Comparison of ENCODE assay signal across 21 mouse cellular contexts in the genomic region with DNA sequence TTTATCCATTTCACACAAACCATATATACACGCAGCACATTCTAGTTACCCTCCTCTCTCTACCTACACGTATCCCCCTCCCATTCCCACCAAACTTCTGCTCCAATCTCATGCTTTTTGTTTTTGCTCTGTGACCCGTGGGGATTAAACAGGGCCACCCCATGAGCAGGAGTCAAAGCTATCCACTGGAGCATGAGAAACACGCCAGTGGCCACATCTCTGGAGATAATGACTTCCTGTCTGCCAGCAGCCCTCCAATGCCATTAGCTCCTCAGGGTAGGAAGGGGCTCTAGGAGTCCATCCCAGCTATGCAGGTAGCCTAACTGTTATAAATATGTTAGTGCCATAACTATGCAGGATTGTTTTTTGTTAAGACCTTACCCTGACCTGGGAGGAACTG.
DNase-seq lines count a peak whose midpoint lies in the region; ATAC-seq lines count a peak whose summit lies in the region.
"Had no signal": no experiment of that assay in that cellular context is flagged by ENCODE, and none has a peak within 500 bp of the region (broad histone marks: within the 10 kb centered on the region; RNA-seq: fewer than 3 reads in every experiment).

No protein-coding gene starts in this region.

- no peak overlapping the region for H3K4me3 ChIP-seq in hindbrain, embryonic 12.5 days
- no peak overlapping the region for H3K4me3 ChIP-seq in hindbrain, embryonic 14.5 days (replicated peaks; ENCODE audit: low read length)
- no peak overlapping the region for H3K4me3 ChIP-seq in neural tube, embryonic 11.5 days (ENCODE audit: low read depth, low read length)
- H3K4me3 ChIP-seq in embryonic facial prominence, embryonic 10.5 days, result no peak overlapping the region
- H3K4me3 ChIP-seq: limb, embryonic 10.5 days; myocyte had no signal

- no peaks in the 10 kb centered on the region for H3K9me3 ChIP-seq in hindbrain, embryonic 12.5 days (replicated peaks)
- H3K9me3 ChIP-seq in hindbrain, embryonic 14.5 days (ENCODE audit: control insufficient read depth, low read length), result no peaks in the 10 kb centered on the region
- H3K9me3 ChIP-seq in neural tube, embryonic 11.5 days (ENCODE audit: control insufficient read depth, low read length), result no peaks in the 10 kb centered on the region
- no peaks in the 10 kb centered on the region for H3K9me3 ChIP-seq in embryonic facial prominence, embryonic 10.5 days
- H3K9me3 ChIP-seq: limb, embryonic 10.5 days had no signal

- no peak overlapping the region for H3K4me2 ChIP-seq in hindbrain, embryonic 12.5 days (replicated peaks)
- H3K4me2 ChIP-seq in hindbrain, embryonic 14.5 days (replicated peaks), result no peak overlapping the region
- H3K4me2 ChIP-seq in neural tube, embryonic 11.5 days (ENCODE audit: low read depth), result no peak overlapping the region
- H3K4me2 ChIP-seq: liver, embryonic 11.5 days had no signal

- no peaks in the 10 kb centered on the region for H3K36me3 ChIP-seq in hindbrain, embryonic 12.5 days
- H3K36me3 ChIP-seq in hindbrain, embryonic 14.5 days (replicated peaks; ENCODE audit: control insufficient read depth, insufficient read depth), result no peaks in the 10 kb centered on the region
- H3K36me3 ChIP-seq in neural tube, embryonic 11.5 days (ENCODE audit: control insufficient read depth, insufficient read depth, low read length), result no peaks in the 10 kb centered on the region
- no peaks in the 10 kb centered on the region for H3K36me3 ChIP-seq in embryonic facial prominence, embryonic 10.5 days (replicated peaks)
- H3K36me3 ChIP-seq: limb, embryonic 10.5 days had no signal

- no peak overlapping the region for H3K27ac ChIP-seq in hindbrain, embryonic 12.5 days
- H3K27ac ChIP-seq in hindbrain, embryonic 14.5 days, result no peak overlapping the region
- H3K27ac ChIP-seq in neural tube, embryonic 11.5 days (ENCODE audit: low read depth, low read length), result no peak overlapping the region
- H3K27ac ChIP-seq in embryonic facial prominence, embryonic 10.5 days (replicated peaks), result no peak overlapping the region
- H3K27ac ChIP-seq: limb, embryonic 10.5 days had no signal

- peaks cover 6% of the 10 kb centered on the region; the same call in 1 of the 2 replicates for H3K4me1 ChIP-seq in hindbrain, embryonic 12.5 days
- H3K4me1 ChIP-seq in hindbrain, embryonic 14.5 days (replicated peaks; ENCODE audit: control insufficient read depth, insufficient read depth, low read length), result no peaks in the 10 kb centered on the region
- no peaks in the 10 kb centered on the region for H3K4me1 ChIP-seq in neural tube, embryonic 11.5 days (ENCODE audit: control insufficient read depth, insufficient read depth, low read length)
- peaks cover 6% of the 10 kb centered on the region; the same call in 1 of the 2 replicates for H3K4me1 ChIP-seq in embryonic facial prominence, embryonic 10.5 days
- H3K4me1 ChIP-seq: limb, embryonic 10.5 days had no signal

- ATAC-seq in hindbrain, embryonic 12.5 days (ENCODE audit: low FRiP score), result 0 out of 2 replicates have a peak, but pooled peaks have one; percentile 66
- ATAC-seq in hindbrain, embryonic 14.5 days (ENCODE audit: low FRiP score), result no peak
- ATAC-seq in neural tube, embryonic 11.5 days (ENCODE audit: insufficient read depth, low FRiP score, low TSS enrichment), result 0 out of 2 replicates have a peak, but pooled peaks have one; percentile 35

- no peak for DNase-seq in hindbrain, embryonic 14.5 days (ENCODE audit: low spot score)
- DNase-seq in neural tube, embryonic 11.5 days (ENCODE audit: low spot score), result no peak
- no peak for DNase-seq in neural tube, embryonic 10.5 days (ENCODE audit: extremely low spot score, low spot score)
- DNase-seq in embryonic facial prominence, embryonic 10.5 days (ENCODE audit: low spot score), result peak; percentile 11
- peak; percentile 84 for DNase-seq in retina, postnatal 1 day
- DNase-seq in c-Kit-positive CD71-positive TER-119-positive erythroid progenitor cells, embryonic 14.5 days (ENCODE audit: low spot score), result no peak
- DNase-seq in frontal cortex, adult 2 months (ENCODE audit: extremely low spot score in 1 of 2, low spot score in 1 of 2), result no peak
- DNase-seq: B cell, adult 2 months; cerebellum, adult 8-10 months; gastrocnemius, postnatal 10 days; heart, adult 18-20 months; heart, postnatal 36 days; kidney, adult 2 months; lung, adult 18-20 months; lung, postnatal 14 days; right cerebral cortex, adult 18-20 months; thymus, postnatal 14 days had no signal

- 21% methylated on average over 4 of the region's 4 CpGs for WGBS in hindbrain, embryonic 12.5 days
- 18% methylated on average over 4 of the region's 4 CpGs for WGBS in hindbrain, embryonic 14.5 days
- 39% methylated on average over 4 of the region's 4 CpGs for WGBS in neural tube, embryonic 11.5 days
- WGBS in embryonic facial prominence, embryonic 10.5 days, result 47% methylated on average over 4 of the region's 4 CpGs

- H3K27me3 ChIP-seq in hindbrain, embryonic 12.5 days, result no peaks in the 10 kb centered on the region
- H3K27me3 ChIP-seq in hindbrain, embryonic 14.5 days (ENCODE audit: control insufficient read depth, insufficient read depth, low read length), result no peaks in the 10 kb centered on the region
- H3K27me3 ChIP-seq in neural tube, embryonic 11.5 days (ENCODE audit: control insufficient read depth, insufficient read depth, low read length), result no peaks in the 10 kb centered on the region
- H3K27me3 ChIP-seq in embryonic facial prominence, embryonic 10.5 days (replicated peaks; ENCODE audit: low read depth, poor library complexity, severe bottlenecking), result no peaks in the 10 kb centered on the region

- no peak overlapping the region for H3K9ac ChIP-seq in hindbrain, embryonic 12.5 days
- H3K9ac ChIP-seq in hindbrain, embryonic 14.5 days, result no peak overlapping the region
- H3K9ac ChIP-seq in neural tube, embryonic 11.5 days (ENCODE audit: low read length), result no peak overlapping the region

Comparison
In these comparisons a context has a peak if more than half of its experiments do, and no peak if none do; other contexts are left out.
1. DNase-seq: peak in embryonic facial prominence, embryonic 10.5 days (single experiment) and retina, postnatal 1 day (single experiment); none in hindbrain, embryonic 14.5 days (single experiment), neural tube, embryonic 11.5 days (single experiment), neural tube, embryonic 10.5 days (single experiment), c-Kit-positive CD71-positive TER-119-positive erythroid progenitor cells, embryonic 14.5 days (single experiment) and frontal cortex, adult 2 months (0 of 2).